Mouse (Mus musculus) lung, postnatal 0 days (tissue): ENCODE results near the gene Mfsd1. TPM values are rescaled to one million over a fixed set of nuclear protein-coding genes. Genes with fewer than 3 reads are reported as not detected.

ENCODE experiments used
- ATAC-seq: fragments of 200-750 bp; cut with Nextera tagmentation; 2 replicates; pipeline ENCODE4 v1.8.0; 2017; ENCODE audit warnings: moderate library complexity
- DNase-seq: peaks from one replicate; pipeline ENCODE4 v3.0.0-alpha.2; 2016; ENCODE audit warnings: low spot score
- H3K27ac ChIP-seq: fragments of 300-500 bp; sonication (generic); 2 replicates; pipeline ENCODE4 v1.5.1; 2014; ENCODE audit warnings: antibody characterized with exemption, mild to moderate bottlenecking, low read length, mixed read lengths
- H3K27me3 ChIP-seq: fragments of 300-500 bp; sonication (generic); replicated peaks from 2 replicates; pipeline ENCODE4 v1.6.1; 2014; ENCODE audit warnings: low read length, mixed read lengths; ENCODE audit not compliant: insufficient read depth
- H3K36me3 ChIP-seq: fragments of 300-500 bp; sonication (generic); 2 replicates; pipeline ENCODE4 v1.6.1; 2014; ENCODE audit warnings: low read length, mixed read lengths; ENCODE audit not compliant: insufficient read depth
- H3K4me1 ChIP-seq: fragments of 300-500 bp; sonication (generic); 2 replicates; pipeline ENCODE4 v1.6.1; 2014; ENCODE audit warnings: antibody characterized with exemption, low read depth, low read length, mixed read lengths; ENCODE audit not compliant: insufficient read depth
- H3K4me2 ChIP-seq: fragments of 300-500 bp; sonication (generic); replicated peaks from 2 replicates; pipeline ENCODE4 v1.6.1; 2014; ENCODE audit warnings: low read depth, mild to moderate bottlenecking, low read length, moderate library complexity, mixed read lengths
- H3K4me3 ChIP-seq: fragments of 300-500 bp; sonication (generic); 2 replicates; pipeline ENCODE4 v1.5.1; 2014; ENCODE audit warnings: low read depth, low read length
- H3K9ac ChIP-seq: fragments of 300-500 bp; sonication (generic); replicated peaks from 2 replicates; pipeline ENCODE4 v1.6.1; 2014; ENCODE audit warnings: low read depth, mild to moderate bottlenecking
- H3K9me3 ChIP-seq: fragments of 300-500 bp; sonication (generic); 2 replicates; pipeline ENCODE4 v1.6.1; 2016; ENCODE audit warnings: low read length, mixed read lengths
- CTCF ChIP-seq: IDR thresholded peaks from 2 replicates; pipeline ENCODE4 v1.5.1; 2016; ENCODE audit warnings: antibody characterized with exemption, mild to moderate bottlenecking
- EP300 ChIP-seq: IDR thresholded peaks from 2 replicates; pipeline ENCODE4 v1.6.1; 2016; ENCODE audit warnings: antibody characterized with exemption, mild to moderate bottlenecking, control low read depth
- WGBS: fragments of 180-500 bp; shearing (Covaris S2); extraction: QIAGEN DNeasy Blood & Tissue Kit; methylation state at CpG from one replicate; pipeline ENCODE4 v1.1.7; 2014; 5-methylcytosine and 5-hydroxymethylcytosine counted together
- polyA plus RNA-seq: library from polyadenylated mRNA; unstranded; fragments of >200 nt; fragmentation: Nextera tagmentation; extraction: Ambion mirVana; gene quantifications from 2 replicates; pipeline ENCODE4 v1.2.1, GENCODE M21; 2015

Mfsd1 gene
- 53.2 and 54.4 TPM in 2 replicates for polyA plus RNA-seq

DNA sequence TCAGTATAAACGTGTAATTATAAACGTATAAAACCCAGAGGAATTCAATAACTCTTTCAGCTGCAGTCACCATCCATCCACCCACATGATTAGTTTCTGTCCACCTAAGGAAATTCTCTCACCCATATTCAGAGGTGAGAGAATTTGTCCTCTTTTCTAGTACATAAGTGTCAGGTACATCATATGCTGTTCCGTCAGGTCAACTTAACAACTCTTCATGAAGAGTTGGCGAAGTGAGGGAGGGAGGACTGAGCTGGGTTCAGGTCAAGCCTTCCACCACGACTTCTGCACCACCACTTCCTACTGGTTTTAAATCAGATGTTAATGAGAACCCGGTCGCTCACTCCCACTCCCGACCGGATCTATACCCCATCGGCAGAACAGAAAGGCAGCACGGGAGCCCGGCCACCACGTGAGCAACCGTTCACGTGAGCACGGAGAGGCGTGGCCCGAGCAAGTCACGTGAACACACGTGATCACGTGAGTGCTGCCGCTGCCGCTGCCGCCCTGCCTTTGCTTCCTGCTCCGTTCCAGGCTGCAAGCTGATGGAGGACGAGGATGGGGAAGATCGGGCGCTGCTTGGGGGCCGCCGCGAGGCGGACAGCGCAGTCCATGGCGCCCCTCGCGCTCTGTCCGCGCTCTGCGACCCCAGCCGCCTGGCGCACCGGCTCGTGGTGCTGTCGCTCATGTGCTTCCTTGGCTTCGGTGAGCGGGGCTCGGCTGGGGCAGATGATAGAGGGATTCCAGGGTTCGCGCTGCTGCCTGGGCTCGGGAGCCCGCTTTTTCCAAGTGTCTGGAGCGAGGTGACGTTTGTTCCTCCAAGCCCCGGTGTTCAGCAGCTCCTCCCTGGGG, at the start of gene Mfsd1:
Gene Mfsd1, plus strand, starts transcription at position 469 of the 852 bp plus-strand sequence.
- Histone ChIP-seq H3K4me3 (peak within 1 kb of the TSS; percentile 83), H3K27ac (peak within 1 kb of the TSS; percentile 78), H3K4me1 (no peaks in the 10 kb centered on the region), H3K4me2 (peak within 1 kb of the TSS; percentile 88), H3K27me3 (no peaks in the 10 kb centered on the region), H3K36me3 (no peaks in the 10 kb centered on the region), H3K9ac (peak within 1 kb of the TSS; percentile 55), H3K9me3 (no peaks in the 10 kb centered on the region)
- peak; percentile 93 for ATAC-seq
- 5% methylated on average over 52 of the region's 54 CpGs for WGBS
- peak; percentile 27 for TF ChIP-seq CTCF
- TF ChIP-seq EP300: no peak
- DNase-seq: peak; percentile 95

DNA sequence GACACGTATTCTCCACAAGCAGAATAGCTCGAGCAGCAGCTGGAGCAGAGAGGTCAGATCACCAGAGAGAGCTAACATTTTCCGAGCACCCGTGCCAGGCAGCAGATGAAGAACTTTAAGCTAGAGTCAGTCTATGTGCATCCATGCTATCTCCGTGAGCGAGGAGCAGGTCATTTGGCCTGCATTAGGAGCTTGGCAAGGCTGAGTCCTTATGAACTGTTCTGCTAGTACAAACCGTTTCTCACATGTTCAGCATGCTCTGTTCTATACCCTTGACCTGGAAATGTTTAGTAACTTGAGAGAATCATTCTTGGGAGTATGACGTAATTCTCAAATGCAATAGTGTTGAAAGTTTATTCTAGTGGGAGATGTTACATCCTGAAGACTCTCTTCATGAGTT, 38.9 kb upstream of the Mfsd1 start:
- no peak overlapping the region for H3K9ac ChIP-seq
- no peak overlapping the region for H3K4me3 ChIP-seq
- ATAC-seq: no peak
- H3K27ac ChIP-seq: no peak overlapping the region
- TF ChIP-seq EP300 (no peak), CTCF (no peak)
- DNase-seq: no peak
- H3K36me3 ChIP-seq: no peaks in the 10 kb centered on the region
- H3K27me3 ChIP-seq: no peaks in the 10 kb centered on the region
- 52% methylated on average over 8 of the region's 8 CpGs for WGBS
- no peaks in the 10 kb centered on the region for H3K9me3 ChIP-seq
- H3K4me1 ChIP-seq: no peaks in the 10 kb centered on the region
- no peak overlapping the region for H3K4me2 ChIP-seq

DNA sequence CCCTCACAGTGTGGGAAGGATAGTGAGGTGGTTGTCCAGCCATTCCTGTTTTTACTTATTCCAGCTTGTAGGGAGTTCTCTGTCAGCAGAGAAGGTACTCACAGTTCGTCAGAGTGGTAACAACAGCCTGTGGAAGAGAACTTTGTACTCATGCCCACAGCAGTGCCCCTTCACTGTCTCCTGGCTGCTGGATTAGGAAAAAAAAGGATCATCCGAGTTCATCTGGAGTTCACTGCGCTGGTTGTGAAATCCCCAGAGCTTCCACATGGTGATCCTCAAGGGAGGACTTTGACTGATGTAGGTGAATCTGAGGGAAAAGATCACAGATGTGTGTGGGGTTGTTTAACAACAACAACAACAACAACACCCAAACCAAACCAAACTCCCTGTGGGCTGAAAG, 31.3 kb upstream of the Mfsd1 start:
- Histone ChIP-seq H3K27ac (no peak overlapping the region), H3K4me1 (no peaks in the 10 kb centered on the region), H3K4me3 (no peak overlapping the region), H3K9me3 (no peaks in the 10 kb centered on the region), H3K36me3 (no peaks in the 10 kb centered on the region), H3K27me3 (no peaks in the 10 kb centered on the region), H3K9ac (no peak overlapping the region), H3K4me2 (no peak overlapping the region)
- DNase-seq: peak; percentile 11
- ATAC-seq: no peak
- 50% methylated on average over 3 of the region's 3 CpGs for WGBS
- TF ChIP-seq EP300 (no peak), CTCF (no peak)

DNA sequence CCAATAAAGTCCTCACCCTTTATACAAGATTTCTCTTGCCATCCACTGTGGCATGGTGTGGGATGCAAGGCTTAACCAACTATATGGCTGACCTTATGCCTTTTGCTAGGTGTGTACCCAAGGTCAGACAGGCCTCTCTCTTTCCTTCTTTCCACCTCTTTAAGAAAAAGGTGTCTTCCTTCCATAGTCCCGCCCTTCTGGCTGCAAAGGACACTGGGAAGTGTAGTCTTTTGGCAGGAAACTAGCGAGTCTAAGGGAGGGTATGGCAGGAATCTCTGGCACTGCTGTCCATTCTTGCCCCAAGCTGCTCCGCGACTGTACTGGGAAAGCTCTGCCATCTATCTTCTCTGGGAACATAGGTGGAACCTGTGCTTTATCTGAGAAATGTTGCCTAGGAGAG, 29.3 kb upstream of the Mfsd1 start:
- ATAC-seq (no peak), DNase-seq (no peak)
- WGBS: 38% methylated on average over 4 of the region's 4 CpGs

DNA sequence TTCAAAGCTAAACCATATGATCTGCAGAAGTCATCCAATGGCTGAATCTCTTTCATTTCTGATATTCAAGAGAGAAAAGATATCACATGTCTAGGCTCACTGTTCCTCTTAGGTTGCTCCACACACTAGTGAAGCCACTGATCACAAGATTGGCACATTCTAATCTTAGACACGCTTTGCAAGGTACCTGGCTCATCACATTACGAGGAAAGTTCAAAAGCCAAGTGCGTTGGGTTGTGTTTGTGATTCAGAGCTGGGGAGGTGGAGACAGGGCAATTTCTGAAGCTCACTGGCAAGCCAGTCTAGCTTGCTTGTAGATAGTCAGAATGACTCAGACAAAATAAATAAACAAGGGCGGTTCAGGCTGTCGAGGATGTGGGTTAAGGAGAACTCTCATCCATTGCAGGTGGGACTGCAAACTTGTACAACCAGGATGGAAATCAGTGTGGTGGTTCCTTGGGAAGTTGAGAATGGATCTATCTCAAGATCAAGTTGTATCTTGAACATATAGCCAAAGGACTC, 28.6 kb upstream of the Mfsd1 start:
- WGBS: 60% methylated on average over 5 of the region's 5 CpGs
- ATAC-seq: no peak
- no peaks in the 10 kb centered on the region for H3K27me3 ChIP-seq

More for the DNA sequence above, 29.3 kb upstream of the Mfsd1 start:
- H3K9ac ChIP-seq: no peak overlapping the region
- H3K4me3 ChIP-seq: no peak overlapping the region
- no peak overlapping the region for H3K4me2 ChIP-seq
- H3K4me1 ChIP-seq: no peaks in the 10 kb centered on the region
- TF ChIP-seq CTCF: no peak
- H3K27ac ChIP-seq: no peak overlapping the region
- no peaks in the 10 kb centered on the region for H3K9me3 ChIP-seq
- H3K36me3 ChIP-seq: no peaks in the 10 kb centered on the region
- no peaks in the 10 kb centered on the region for H3K27me3 ChIP-seq

DNA sequence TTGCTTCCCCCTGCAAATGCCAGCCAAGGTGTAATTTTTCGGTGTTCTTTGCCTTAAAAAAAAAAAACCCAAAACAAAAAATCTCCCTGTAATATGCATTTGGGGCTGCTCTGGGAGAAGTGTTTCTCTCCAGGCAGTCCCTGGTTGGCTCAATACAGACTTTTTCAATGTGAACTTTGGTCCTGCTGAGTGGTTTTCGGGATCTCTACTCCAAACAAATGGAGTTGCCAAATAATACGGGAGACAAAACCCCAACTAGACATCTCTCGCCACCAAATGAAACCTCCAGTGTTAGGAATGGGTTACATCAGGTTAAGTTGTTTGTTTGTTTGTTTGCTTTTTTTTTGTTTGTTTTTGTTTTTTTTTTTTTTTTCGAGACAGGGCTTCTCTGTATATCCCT, 27.3 kb upstream of the Mfsd1 start:
- H3K4me2 ChIP-seq: no peak overlapping the region
- H3K36me3 ChIP-seq: no peaks in the 10 kb centered on the region
- H3K9ac ChIP-seq: no peak overlapping the region
- no peak for TF ChIP-seq CTCF
- TF ChIP-seq EP300: no peak
- 78% methylated on average over 5 of the region's 5 CpGs for WGBS
- no peaks in the 10 kb centered on the region for H3K9me3 ChIP-seq
- DNase-seq (no peak), ATAC-seq (no peak)
- no peak overlapping the region for H3K4me3 ChIP-seq
- H3K4me1 ChIP-seq: no peaks in the 10 kb centered on the region
- H3K27me3 ChIP-seq: no peaks in the 10 kb centered on the region
- H3K27ac ChIP-seq: no peak overlapping the region

More for the DNA sequence above, 28.6 kb upstream of the Mfsd1 start:
- no peak overlapping the region for H3K27ac ChIP-seq
- H3K4me1 ChIP-seq: no peaks in the 10 kb centered on the region
- H3K9me3 ChIP-seq: no peaks in the 10 kb centered on the region
- DNase-seq: no peak
- TF ChIP-seq EP300 (no peak), CTCF (no peak)
- H3K4me3 ChIP-seq: no peak overlapping the region
- no peaks in the 10 kb centered on the region for H3K36me3 ChIP-seq
- H3K4me2 ChIP-seq: no peak overlapping the region
- no peak overlapping the region for H3K9ac ChIP-seq
